Mouse (Mus musculus): ENCODE measurements around the gene Cyp2s1.

DNA sequence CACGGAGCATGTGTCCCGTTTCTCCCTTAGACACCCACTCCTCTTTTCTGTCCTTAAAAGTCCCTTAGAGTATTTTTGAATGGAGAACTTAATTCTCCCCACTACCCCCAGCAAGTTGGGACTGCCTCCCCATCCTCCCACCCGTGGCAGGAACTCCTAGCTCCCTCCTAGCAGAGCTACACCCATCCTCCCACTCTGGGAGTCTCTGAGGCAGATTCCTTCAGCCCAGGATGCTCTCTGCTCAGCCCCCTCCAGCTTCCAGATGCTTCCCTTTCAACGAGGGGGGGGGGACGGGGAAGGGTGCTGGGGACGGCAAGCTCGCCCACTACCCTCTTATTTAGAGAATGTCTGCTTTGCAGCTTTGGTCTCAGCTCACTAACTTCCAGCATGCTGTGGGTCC, 1.1 kb downstream of the Cyp2s1 start:
- TF ChIP-seq RAD21 (IDR thresholded peaks at IDR 0.05; ENCODE audit: low read depth, low read length) (no peak), ETS1 (IDR thresholded peaks at IDR 0.05; ENCODE audit: low read depth, low read length) (no peak), EP300 (IDR thresholded peaks at IDR 0.05; ENCODE audit: low read depth in 1 of 2, low read length in 2 of 2) (no peak), ZC3H11A (IDR thresholded peaks at IDR 0.05; ENCODE audit: low read depth, low read length) (no peak), KAT2A (conservative IDR thresholded peaks at IDR 0.05; ENCODE audit: low read depth, low read length) (no peak), CTCF (IDR thresholded peaks at IDR 0.05 in 2 of 3, conservative IDR thresholded peaks at IDR 0.05 in 1 of 3; ENCODE audit: control insufficient read depth in 1 of 3, insufficient read depth in 1 of 3, low read depth in 2 of 3, low read length in 3 of 3, poor library complexity in 1 of 3, severe bottlenecking in 1 of 3) (no peak), NELFE (IDR thresholded peaks at IDR 0.05; ENCODE audit: low read depth, low read length) (no peak), RCOR1 (IDR thresholded peaks at IDR 0.05; ENCODE audit: low read depth, low read length) (no peak), SIN3A (IDR thresholded peaks at IDR 0.05; ENCODE audit: low read length) (no peak), ZKSCAN1 (IDR thresholded peaks at IDR 0.05; ENCODE audit: low read depth, low read length) (no peak)
